Mouse (Mus musculus) heart, postnatal 0 days (tissue): ENCODE measurements around the gene P4ha2. TPM values are rescaled to one million over a fixed set of nuclear protein-coding genes. Genes with fewer than 3 reads are reported as not detected.

Source experiments
- ATAC-seq: fragments of 200-750 bp; cut with Nextera tagmentation; 2 replicates; pipeline ENCODE4 v1.8.0; 2017; ENCODE audit warnings: low read depth, moderate number of reproducible peaks, moderate library complexity; ENCODE audit not compliant: insufficient read depth
- DNase-seq: peaks from one replicate; pipeline ENCODE4 v3.0.0-alpha.2; 2016; ENCODE audit warnings: low spot score
- H3K27ac ChIP-seq: fragments of 300-500 bp; sonication (generic); 2 replicates; pipeline ENCODE4 v1.5.1; 2014; ENCODE audit warnings: low read depth, mild to moderate bottlenecking
- H3K27me3 ChIP-seq: fragments of 300-500 bp; sonication (generic); 2 replicates; pipeline ENCODE4 v1.6.1; 2014; ENCODE audit warnings: low read length, mixed read lengths; ENCODE audit not compliant: control insufficient read depth, insufficient read depth
- H3K36me3 ChIP-seq: fragments of 300-500 bp; sonication (generic); replicated peaks from 2 replicates; pipeline ENCODE4 v1.6.1; 2014; ENCODE audit warnings: low read length, mixed read lengths; ENCODE audit not compliant: control insufficient read depth, insufficient read depth
- H3K4me1 ChIP-seq: fragments of 300-500 bp; sonication (generic); 2 replicates; pipeline ENCODE4 v1.6.1; 2014; ENCODE audit warnings: antibody characterized with exemption; ENCODE audit not compliant: control insufficient read depth, insufficient read depth
- H3K4me2 ChIP-seq: fragments of 300-500 bp; sonication (generic); 2 replicates; pipeline ENCODE4 v1.6.1; 2014; ENCODE audit warnings: low read depth, mild to moderate bottlenecking, low read length, moderate library complexity
- H3K4me3 ChIP-seq: fragments of 300-500 bp; sonication (generic); 2 replicates; pipeline ENCODE4 v1.5.1; 2014; ENCODE audit warnings: low read depth, low read length
- H3K9ac ChIP-seq: fragments of 300-500 bp; sonication (generic); replicated peaks from 2 replicates; pipeline ENCODE4 v1.6.1; 2014; ENCODE audit warnings: low read depth, low read length, mixed read lengths
- H3K9me3 ChIP-seq: fragments of 300-500 bp; sonication (generic); replicated peaks from 2 replicates; pipeline ENCODE4 v1.6.1; 2016; ENCODE audit warnings: low read length; ENCODE audit not compliant: control insufficient read depth
- CTCF ChIP-seq: IDR thresholded peaks from 2 replicates; pipeline ENCODE4 v1.5.1; 2016; ENCODE audit warnings: antibody characterized with exemption, control low read depth, low read depth
- EP300 ChIP-seq: IDR thresholded peaks from 2 replicates; pipeline ENCODE4 v1.6.1; 2016; ENCODE audit warnings: antibody characterized with exemption, low read depth
- WGBS: fragments of 180-500 bp; shearing (Covaris S2); extraction: QIAGEN DNeasy Blood & Tissue Kit; methylation state at CpG from one replicate; pipeline ENCODE4 v1.1.7; 2014; 5-methylcytosine and 5-hydroxymethylcytosine counted together
- polyA plus RNA-seq: library from polyadenylated mRNA; unstranded; fragments of >200 nt; fragmentation: Nextera tagmentation; extraction: Ambion mirVana; gene quantifications from 2 replicates; pipeline ENCODE4 v1.2.1, GENCODE M21; 2015
- total RNA-seq: library from RNA; depleted of rRNA; stranded (reverse); fragments of >200 nt; gene quantifications from 2 replicates; pipeline ENCODE4 v1.2.3, GENCODE M21; 2014; ENCODE audit warnings: low replicate concordance; rRNA removed

The P4ha2 gene
- total and polyA plus RNA-seq, 2 experiments from 2014 or later, result 19.8 to 49.0 TPM

- 47% methylated on average over 3 of the region's 3 CpGs for whole genome bisulfite sequencing
- DNase-seq, result no peak
- Histone ChIP-seq H3K27ac (no peak overlapping the region), H3K4me2 (no peak overlapping the region), H3K4me3 (no peak overlapping the region), H3K9me3 (no peaks in the 10 kb centered on the region), H3K4me1 (no peaks in the 10 kb centered on the region), H3K9ac (no peak overlapping the region), H3K27me3 (no peaks in the 10 kb centered on the region), H3K36me3 (no peaks in the 10 kb centered on the region)
- ATAC-seq, result no peak
- no peak for TF ChIP-seq EP300
- TF ChIP-seq CTCF, result no peak
Measured at GRCm38 (mm10) chr11:54169432-54170295, 69.8 kb downstream of the P4ha2 start.

GRCm38 (mm10) chr11:54171175-54171574, 71.3 kb downstream of the P4ha2 start:
- no peak for DNase-seq

GRCm38 (mm10) chr11:54174226-54174625, 74.3 kb downstream of the P4ha2 start:
- H3K27me3 ChIP-seq, result no peaks in the 10 kb centered on the region
- H3K4me2 ChIP-seq, result no peak overlapping the region
- DNase-seq, result no peak
- no peaks in the 10 kb centered on the region for H3K36me3 ChIP-seq
- TF ChIP-seq EP300 (no peak), CTCF (no peak)
- WGBS, result 83% methylated on average over 4 of the region's 4 CpGs
- no peak for ATAC-seq
- H3K9ac ChIP-seq, result no peak overlapping the region
- H3K9me3 ChIP-seq, result no peaks in the 10 kb centered on the region
- no peak overlapping the region for H3K4me3 ChIP-seq
- no peak overlapping the region for H3K27ac ChIP-seq
- H3K4me1 ChIP-seq, result no peaks in the 10 kb centered on the region

More at GRCm38 (mm10) chr11:54171175-54171574, 71.3 kb downstream of the P4ha2 start:
- Histone ChIP-seq H3K27ac (no peak overlapping the region), H3K27me3 (no peaks in the 10 kb centered on the region), H3K36me3 (no peaks in the 10 kb centered on the region), H3K4me3 (no peak overlapping the region), H3K4me2 (no peak overlapping the region), H3K4me1 (no peaks in the 10 kb centered on the region), H3K9me3 (no peaks in the 10 kb centered on the region), H3K9ac (no peak overlapping the region)
- ATAC-seq, result no peak
- 58% methylated on average over 2 of the region's 2 CpGs for WGBS
- no peak for TF ChIP-seq CTCF
- TF ChIP-seq EP300, result no peak

- 56% methylated on average over 2 of the region's 2 CpGs for WGBS
- no peaks in the 10 kb centered on the region for H3K36me3 ChIP-seq
- no peak overlapping the region for H3K4me2 ChIP-seq
- no peaks in the 10 kb centered on the region for H3K9me3 ChIP-seq
- ATAC-seq (no peak), DNase-seq (no peak)
- no peak overlapping the region for H3K9ac ChIP-seq
- H3K4me1 ChIP-seq, result no peaks in the 10 kb centered on the region
- no peak for TF ChIP-seq CTCF
- TF ChIP-seq EP300, result no peak
- no peaks in the 10 kb centered on the region for H3K27me3 ChIP-seq
- no peak overlapping the region for H3K27ac ChIP-seq
- H3K4me3 ChIP-seq, result no peak overlapping the region
Measured at GRCm38 (mm10) chr11:54174877-54175276, 75.0 kb downstream of the P4ha2 start.

Other genes starting within 250 kb of the P4ha2 start
- not detected in 2 replicates for gene Gm12216, start 240.8 kb upstream of the P4ha2 start, total RNA-seq
- gene Gm12216, start 240.8 kb upstream of the P4ha2 start, polyA plus RNA-seq, result 1.2 and 1.6 TPM in 2 replicates
- 14.5 and 15.6 TPM in 2 replicates for gene Slc22a5, start 208.4 kb upstream of the P4ha2 start, total RNA-seq
- gene Slc22a5, start 208.4 kb upstream of the P4ha2 start, polyA plus RNA-seq, result 13.3 and 14.5 TPM in 2 replicates
- gene Slc22a21, start 119.8 kb upstream of the P4ha2 start, total RNA-seq, result 1.9 and 3.2 TPM in 2 replicates
- gene Slc22a21, start 119.8 kb upstream of the P4ha2 start, polyA plus RNA-seq, result 0.89 and 1.5 TPM in 2 replicates
- gene Slc22a4, start 72.0 kb upstream of the P4ha2 start, total RNA-seq, result 2.1 TPM in 2 replicates
- gene Slc22a4, start 72.0 kb upstream of the P4ha2 start, polyA plus RNA-seq, result 0.70 and 0.96 TPM in 2 replicates
- gene Pdlim4, start 31.1 kb upstream of the P4ha2 start, total RNA-seq, result 14.2 and 29.3 TPM in 2 replicates
- gene Pdlim4, start 31.1 kb upstream of the P4ha2 start, polyA plus RNA-seq, result 23.6 and 26.6 TPM in 2 replicates
- gene Csf2, start 149.6 kb downstream of the P4ha2 start, total RNA-seq, result not detected in 2 replicates
- not detected in 2 replicates for gene Csf2, start 149.6 kb downstream of the P4ha2 start, polyA plus RNA-seq
- gene Il3, start 167.2 kb downstream of the P4ha2 start, total RNA-seq, result not detected in 2 replicates
- gene Il3, start 167.2 kb downstream of the P4ha2 start, polyA plus RNA-seq, result not detected in 2 replicates
- gene Acsl6, start 203.7 kb downstream of the P4ha2 start, total RNA-seq, result 0.04 and 0.97 TPM in 2 replicates
- gene Acsl6, start 203.7 kb downstream of the P4ha2 start, polyA plus RNA-seq, result 0.32 and 0.51 TPM in 2 replicates